Mouse (Mus musculus) stomach, postnatal 0 days (tissue): ENCODE results near the gene Klhl22.
A peak's percentile ranks its signal among the peaks of the same experiment; 100 is the strongest.

Experiments used
- CTCF ChIP-seq: IDR thresholded peaks from 2 replicates; pipeline ENCODE4 v1.5.1; 2016; ENCODE audit warnings: antibody characterized with exemption, low read depth, mild to moderate bottlenecking, moderate library complexity
- EP300 ChIP-seq: optimal IDR thresholded peaks from 2 replicates; pipeline ENCODE3; 2016; ENCODE audit warnings: antibody characterized with exemption

DNA sequence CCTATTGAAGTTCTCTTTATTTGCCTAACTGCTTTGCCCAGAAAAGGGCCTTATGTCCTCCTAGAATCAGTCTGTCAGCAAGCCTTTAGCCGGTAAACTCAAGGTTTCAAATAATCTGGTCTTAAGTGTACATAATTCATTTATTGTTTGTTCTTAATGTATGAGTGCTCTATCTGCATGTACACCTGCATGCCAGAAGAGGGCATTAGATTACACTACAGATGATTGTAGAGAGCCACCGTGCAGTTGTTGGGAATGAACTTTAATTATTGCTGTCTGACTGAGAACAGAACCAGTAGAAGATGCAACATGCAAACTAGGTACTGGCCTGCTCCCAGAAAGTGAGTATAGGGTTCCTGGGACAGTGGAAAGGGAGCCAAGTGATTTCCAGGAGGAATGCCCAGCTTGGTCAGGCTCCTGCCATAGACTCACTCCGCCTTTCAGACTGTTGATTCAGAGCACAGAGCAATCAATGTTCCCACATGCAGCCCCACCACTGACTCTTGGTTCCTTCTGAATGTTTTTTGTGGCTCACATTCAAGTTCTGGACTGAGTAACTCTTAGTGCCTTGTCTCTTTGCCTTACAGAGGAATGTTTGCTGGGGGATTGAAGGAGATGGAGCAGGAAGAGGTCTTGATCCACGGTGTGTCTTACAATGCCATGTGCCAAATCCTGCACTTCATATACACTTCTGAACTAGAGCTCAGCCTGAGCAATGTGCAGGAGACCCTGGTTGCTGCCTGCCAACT, 11.9 kb downstream of the Klhl22 start:
- peak; percentile 68 for TF ChIP-seq CTCF
- no peak for TF ChIP-seq EP300
